Mouse (Mus musculus) kidney, postnatal 0 days (tissue): ENCODE measurements around the gene 1700001C19Rik. TPM values are rescaled to one million over a fixed set of nuclear protein-coding genes. Genes with fewer than 3 reads are reported as not detected.

ENCODE experiments used
- ATAC-seq: fragments of 200-750 bp; cut with Nextera tagmentation; replicated peaks from 2 replicates; pipeline ENCODE4 v1.8.0; 2017; ENCODE audit warnings: low read depth, moderate number of reproducible peaks, moderate TSS enrichment, moderate library complexity; ENCODE audit not compliant: low FRiP score
- DNase-seq: peaks from one replicate; pipeline ENCODE4 v3.0.0-alpha.2; 2016; ENCODE audit warnings: low spot score
- H3K27ac ChIP-seq: fragments of 300-500 bp; sonication (generic); 2 replicates; pipeline ENCODE4 v1.5.1; 2014; ENCODE audit warnings: mild to moderate bottlenecking
- H3K27me3 ChIP-seq: fragments of 300-500 bp; sonication (generic); 2 replicates; pipeline ENCODE4 v1.6.1; 2014; ENCODE audit warnings: low read length, mixed read lengths; ENCODE audit not compliant: insufficient read depth
- H3K36me3 ChIP-seq: fragments of 300-500 bp; sonication (generic); 2 replicates; pipeline ENCODE4 v1.6.1; 2014; ENCODE audit warnings: low read length, mixed read lengths; ENCODE audit not compliant: insufficient read depth
- H3K4me1 ChIP-seq: fragments of 300-500 bp; sonication (generic); replicated peaks from 2 replicates; pipeline ENCODE4 v1.6.1; 2014; ENCODE audit warnings: antibody characterized with exemption, low read length, mixed read lengths; ENCODE audit not compliant: insufficient read depth
- H3K4me2 ChIP-seq: fragments of 300-500 bp; sonication (generic); 2 replicates; pipeline ENCODE4 v1.6.1; 2014; ENCODE audit warnings: mild to moderate bottlenecking, low read length, moderate library complexity, mixed read lengths
- H3K4me3 ChIP-seq: fragments of 300-500 bp; sonication (generic); replicated peaks from 2 replicates; pipeline ENCODE4 v1.5.1; 2014; ENCODE audit warnings: low read depth, low read length
- H3K9ac ChIP-seq: fragments of 300-500 bp; sonication (generic); 2 replicates; pipeline ENCODE4 v1.6.1; 2014; ENCODE audit warnings: low read depth, low read length
- H3K9me3 ChIP-seq: fragments of 300-500 bp; sonication (generic); replicated peaks from 2 replicates; pipeline ENCODE4 v1.6.1; 2016; ENCODE audit warnings: low read length, inconsistent platforms, mixed read lengths
- CTCF ChIP-seq: IDR thresholded peaks from 2 replicates; pipeline ENCODE4 v1.5.1; 2016; ENCODE audit warnings: antibody characterized with exemption, low read depth, mild to moderate bottlenecking, moderate library complexity
- WGBS: fragments of 180-500 bp; shearing (Covaris S2); extraction: QIAGEN DNeasy Blood & Tissue Kit; methylation state at CpG from one replicate; pipeline ENCODE4 v1.1.7; 2014; 5-methylcytosine and 5-hydroxymethylcytosine counted together
- polyA plus RNA-seq: library from polyadenylated mRNA; unstranded; fragments of >200 nt; fragmentation: Nextera tagmentation; extraction: Ambion mirVana; gene quantifications from 2 replicates; pipeline ENCODE4 v1.2.1, GENCODE M21; 2015

The 1700001C19Rik gene
- 0.45 and 0.47 TPM in 2 replicates for polyA plus RNA-seq

DNA sequence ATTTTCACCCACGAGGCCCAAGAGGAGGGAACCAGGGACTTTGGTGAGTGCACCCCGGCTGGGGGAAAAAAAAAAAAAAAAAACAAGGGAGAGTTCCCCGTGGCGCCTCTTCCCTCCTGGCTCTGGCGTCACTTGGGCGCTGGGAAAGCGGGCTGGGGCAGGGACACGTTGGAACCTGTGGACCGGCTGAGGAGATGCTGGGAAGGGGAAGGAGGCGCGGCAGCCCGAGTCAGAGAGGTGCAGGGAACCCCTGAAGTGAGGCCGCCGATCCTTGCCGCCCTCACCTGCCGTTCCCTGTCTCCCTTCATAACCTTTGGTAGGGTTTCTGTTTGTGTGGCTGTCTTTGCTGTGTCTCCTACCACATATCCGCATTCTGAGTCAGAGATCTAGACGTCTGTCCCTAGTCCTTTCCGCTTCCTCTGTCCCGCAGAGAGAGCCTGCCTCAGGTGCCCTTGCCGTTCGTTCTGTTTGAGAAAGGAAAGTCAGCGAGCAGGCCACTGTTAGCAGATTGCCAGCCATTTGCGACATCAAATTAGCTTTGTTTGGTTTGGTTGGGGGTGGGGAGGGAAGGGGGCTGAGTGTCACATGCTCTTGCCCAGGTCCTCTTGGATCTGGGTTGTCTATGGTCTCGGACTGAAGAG lies at the start of gene 1700001C19Rik:
1700001C19Rik (minus strand) TSS at position 470 of the 641 bp plus-strand sequence.
- Histone ChIP-seq H3K9ac (peak within 1 kb of the TSS; percentile 61), H3K4me2 (peak within 1 kb of the TSS; percentile 74), H3K4me3 (peak within 1 kb of the TSS; percentile 53), H3K36me3 (no peaks in the 10 kb centered on the region), H3K4me1 (peaks cover 10% of the 10 kb centered on the region), H3K27ac (peak within 1 kb of the TSS; percentile 9; the same call in 1 of the 2 replicates), H3K27me3 (no peaks in the 10 kb centered on the region), H3K9me3 (no peaks in the 10 kb centered on the region)
- DNase-seq (no peak), ATAC-seq (no peak)
- WGBS = 4% methylated on average over 25 of the region's 25 CpGs
- no peak for TF ChIP-seq CTCF

GRCm38 (mm10) chr17:47485791-47486190 lies 48.6 kb upstream of the 1700001C19Rik start:
- H3K9me3 ChIP-seq = no peaks in the 10 kb centered on the region
- no peaks in the 10 kb centered on the region for H3K27me3 ChIP-seq
- 0 out of 2 replicates have a peak overlapping the region, but pooled peaks have one; percentile 82 for H3K27ac ChIP-seq
- DNase-seq = no peak
- no peak overlapping the region for H3K4me3 ChIP-seq
- no peak overlapping the region for H3K4me2 ChIP-seq
- 0 out of 2 replicates have a peak, but pooled peaks cover 8% of the 10 kb centered on the region for H3K4me1 ChIP-seq
- no peak overlapping the region for H3K9ac ChIP-seq
- 84% methylated on average over 3 of the region's 3 CpGs for WGBS
- peaks cover 18% of the 10 kb centered on the region for H3K36me3 ChIP-seq
- TF ChIP-seq CTCF = no peak
- no peak for ATAC-seq

- peak overlapping the region; percentile 82 for H3K27ac ChIP-seq
- H3K4me1 ChIP-seq = 0 out of 2 replicates have a peak, but pooled peaks cover 8% of the 10 kb centered on the region
- no peaks in the 10 kb centered on the region for H3K27me3 ChIP-seq
- no peak for TF ChIP-seq CTCF
- peaks cover 10% of the 10 kb centered on the region for H3K36me3 ChIP-seq
- no peak overlapping the region for H3K4me2 ChIP-seq
- ATAC-seq = no peak
- DNase-seq = peak; percentile 63
- 4% methylated on average over 3 of the region's 3 CpGs for WGBS
- no peak overlapping the region for H3K9ac ChIP-seq
- H3K4me3 ChIP-seq = no peak overlapping the region
- no peaks in the 10 kb centered on the region for H3K9me3 ChIP-seq
These were observed 47.8 kb upstream of the 1700001C19Rik start for GRCm38 (mm10) chr17:47484993-47485392.

DNA sequence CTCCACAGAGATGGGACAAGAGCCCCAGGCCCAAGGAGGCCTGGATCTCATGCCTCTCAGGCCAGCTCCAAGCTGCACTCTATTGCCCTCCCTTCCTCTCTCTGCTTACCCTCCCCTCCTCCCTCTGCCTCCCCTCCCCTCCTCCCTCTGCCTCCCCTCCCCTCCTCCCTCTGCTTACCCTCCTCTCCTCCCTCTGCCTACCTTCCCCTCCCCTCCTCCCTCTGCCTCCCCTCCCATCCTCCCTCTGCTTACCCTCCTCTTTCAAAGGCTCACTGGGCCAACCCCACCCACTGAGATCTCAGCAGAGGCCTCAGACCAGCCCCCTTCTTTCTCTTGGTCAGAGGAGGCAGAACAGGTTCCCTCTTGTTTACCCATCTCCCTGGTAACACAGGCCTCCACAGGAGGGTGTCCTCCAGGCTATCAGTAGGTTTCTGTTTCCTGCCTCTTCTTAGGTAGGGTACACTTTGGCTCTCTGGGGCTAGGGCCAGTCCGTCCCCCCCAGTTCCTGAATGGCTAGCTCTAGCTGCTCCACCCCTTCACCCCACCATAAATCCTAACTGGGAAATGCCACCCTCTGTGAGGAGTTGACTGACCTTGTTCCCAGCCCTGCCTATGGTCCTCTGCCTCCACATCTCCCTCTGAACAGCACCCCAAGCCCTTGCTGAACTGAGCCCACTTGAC lies 47.2 kb upstream of the 1700001C19Rik start:
- peaks cover 3% of the 10 kb centered on the region for H3K36me3 ChIP-seq
- TF ChIP-seq CTCF = 0 out of 2 replicates have a peak, but pooled peaks have one; percentile 1

GRCm38 (mm10) chr17:47482401-47482800 lies 45.2 kb upstream of the 1700001C19Rik start:
- WGBS = 51% methylated on average over 2 of the region's 2 CpGs
- H3K36me3 ChIP-seq = no peaks in the 10 kb centered on the region
- no peak overlapping the region for H3K4me2 ChIP-seq
- H3K27ac ChIP-seq = no peak overlapping the region
- H3K4me3 ChIP-seq = no peak overlapping the region
- H3K9me3 ChIP-seq = no peaks in the 10 kb centered on the region
- TF ChIP-seq CTCF = peak; percentile 92
- H3K9ac ChIP-seq = no peak overlapping the region
- ATAC-seq = no peak
- peak; percentile 76 for DNase-seq
- H3K4me1 ChIP-seq = 0 out of 2 replicates have a peak, but pooled peaks cover 8% of the 10 kb centered on the region
- H3K27me3 ChIP-seq = no peaks in the 10 kb centered on the region

More for the DNA sequence above, 47.2 kb upstream of the 1700001C19Rik start:
- ATAC-seq (peak; percentile 77), DNase-seq (peak; percentile 80)
- H3K27me3 ChIP-seq = no peaks in the 10 kb centered on the region
- H3K4me3 ChIP-seq = no peak overlapping the region
- H3K4me1 ChIP-seq = 0 out of 2 replicates have a peak, but pooled peaks cover 8% of the 10 kb centered on the region
- 24% methylated on average over 1 of the region's 1 CpGs for WGBS
- peak overlapping the region; percentile 82 for H3K27ac ChIP-seq
- H3K4me2 ChIP-seq = no peak overlapping the region
- H3K9me3 ChIP-seq = no peaks in the 10 kb centered on the region
- H3K9ac ChIP-seq = no peak overlapping the region

DNA sequence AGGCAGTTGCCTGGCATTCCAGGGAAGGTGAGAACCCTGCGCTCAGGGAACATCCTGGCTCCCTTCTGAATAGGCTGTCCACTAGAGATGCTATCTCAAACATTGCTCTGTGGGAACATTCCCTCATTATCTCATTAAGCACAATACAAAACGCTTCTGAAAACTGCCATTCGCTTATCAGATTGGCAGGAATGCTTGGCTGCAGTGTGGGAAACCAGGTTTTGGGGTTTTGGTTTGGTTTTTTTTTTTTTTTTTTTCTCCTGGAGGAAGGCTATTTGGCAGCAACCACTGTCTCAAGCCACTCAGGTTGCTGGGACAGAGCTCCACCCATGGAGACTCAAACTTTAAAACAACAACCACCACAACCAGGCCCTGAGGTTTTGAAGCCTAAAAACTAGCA lies 42.7 kb upstream of the 1700001C19Rik start:
- Histone ChIP-seq H3K9me3 (no peaks in the 10 kb centered on the region), H3K36me3 (no peaks in the 10 kb centered on the region), H3K4me1 (0 out of 2 replicates have a peak, but pooled peaks cover 5% of the 10 kb centered on the region), H3K4me2 (no peak overlapping the region), H3K9ac (no peak overlapping the region), H3K4me3 (no peak overlapping the region), H3K27me3 (no peaks in the 10 kb centered on the region), H3K27ac (no peak overlapping the region)
- 55% methylated on average over 3 of the region's 3 CpGs for WGBS
- ATAC-seq (no peak), DNase-seq (no peak)
- TF ChIP-seq CTCF = no peak
